Mouse (Mus musculus): Measurements from ENCODE around the gene Tgif1. TPM values are rescaled to one million over a fixed set of nuclear protein-coding genes. Genes with fewer than 3 reads are reported as not detected.

Gene Tgif1
- total and polyA plus RNA-seq, 3 experiments, result 44.5 to 74.4 (median 70.6) TPM

DNA sequence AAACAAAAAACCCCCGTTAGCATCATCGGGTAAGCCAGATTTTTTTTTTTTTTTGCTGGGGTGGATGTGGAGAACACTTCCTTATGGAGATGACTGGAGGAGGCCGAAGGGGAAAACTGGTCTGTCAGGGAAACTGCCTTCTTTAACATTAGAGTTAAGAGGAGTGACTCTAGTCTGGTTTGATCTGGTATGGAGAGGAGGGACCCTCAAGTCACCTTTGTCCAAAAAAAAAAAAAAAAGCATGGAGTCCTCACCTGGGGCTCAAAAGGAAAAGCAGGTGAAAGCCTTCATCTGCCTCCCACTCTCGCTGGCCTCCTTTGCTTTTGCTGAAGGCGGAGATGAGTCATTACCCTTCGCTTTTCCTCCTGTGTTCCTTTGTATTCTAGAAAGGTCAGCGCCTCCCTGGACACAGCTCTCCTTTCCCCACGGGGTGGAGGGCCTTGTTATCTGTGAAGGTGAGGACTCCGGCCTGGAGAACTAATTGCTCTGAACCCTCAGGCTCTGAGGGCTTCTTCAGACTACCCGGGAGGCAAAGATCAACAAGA lies 11.8 kb upstream of the Tgif1 start:
- no peak overlapping the region for H3K27ac ChIP-seq (ENCODE audit: insufficient read depth, low read depth)
- no peaks in the 10 kb centered on the region; the same call in none of the 2 replicates for H3K79me2 ChIP-seq (replicated peaks; ENCODE audit: control insufficient read depth, extremely low read depth, insufficient read depth, poor library complexity, severe bottlenecking)
- DNase-seq (ENCODE audit: extremely low read depth), result no peak
- dilution Hi-C loops (cut with MboI; ENCODE audit: extremely low pct_ligation_motif_present, extremely low pct_unique_long_range_greater_than_20kb, low sequenced_read_pairs) (no loop called here), in situ Hi-C loops (cut with MboI; ENCODE audit: low pct_ligation_motif_present, low pct_unique_long_range_greater_than_20kb, low sequenced_read_pairs) (no loop called here)
- no peaks in the 10 kb centered on the region for H3K27me3 ChIP-seq (replicated peaks)
- no peak for TF ChIP-seq IRF4 (IDR thresholded peaks at IDR 0.05; ENCODE audit: low read depth, low read length)
- TF ChIP-seq BHLHE40 (IDR thresholded peaks at IDR 0.05; ENCODE audit: low read depth, low read length), result no peak
- TF ChIP-seq UBTF (IDR thresholded peaks at IDR 0.05; ENCODE audit: low read depth, low read length), result no peak
- no peak for TF ChIP-seq ZC3H11A (IDR thresholded peaks at IDR 0.05; ENCODE audit: low read depth, low read length)
- no peak for TF ChIP-seq RCOR1 (conservative IDR thresholded peaks at IDR 0.05; ENCODE audit: low read depth, low read length)
- no peak for TF ChIP-seq RAD21 (IDR thresholded peaks at IDR 0.05; ENCODE audit: low read depth, low read length)
- TF ChIP-seq USF1 (IDR thresholded peaks at IDR 0.05; ENCODE audit: low read depth, low read length), result no peak
- TF ChIP-seq NRF1 (IDR thresholded peaks at IDR 0.05; ENCODE audit: low read depth, low read length), result no peak
- TF ChIP-seq CHD1 (IDR thresholded peaks at IDR 0.05; ENCODE audit: low read depth, low read length), result no peak
- no peak for TF ChIP-seq USF2 (conservative IDR thresholded peaks at IDR 0.05; ENCODE audit: low read depth, low read length)
- TF ChIP-seq SIN3A (IDR thresholded peaks at IDR 0.05; ENCODE audit: low read length), result no peak
- no peak for TF ChIP-seq GABPA (IDR thresholded peaks at IDR 0.05; ENCODE audit: insufficient replicate concordance, low read depth, low read length)
- TF ChIP-seq CTCF (conservative IDR thresholded peaks at IDR 0.05 in 1 of 2, IDR thresholded peaks at IDR 0.05 in 1 of 2; ENCODE audit: low read depth in 2 of 2, low read length in 2 of 2), result no peak
- no peak overlapping the region for H3K4me2 ChIP-seq (ENCODE audit: insufficient read depth, low read depth, poor library complexity, severe bottlenecking)
- peaks cover 31 to 70% of the 10 kb centered on the region in 2 experiments for H3K36me3 ChIP-seq (replicated peaks in 1 of 2; ENCODE audit: control insufficient read depth in 1 of 2, insufficient read depth in 1 of 2, low read length in 1 of 2)
- no peak overlapping the region for H3K4me3 ChIP-seq (replicated peaks in 1 of 3; ENCODE audit: low read depth in 2 of 3, low read length in 2 of 3, poor library complexity in 1 of 3)
- peaks cover 13 to 29% of the 10 kb centered on the region in 2 experiments for H3K4me1 ChIP-seq (ENCODE audit: control insufficient read depth in 1 of 2, insufficient read depth in 2 of 2)
- no peak overlapping the region for H3K9ac ChIP-seq (ENCODE audit: insufficient read depth, low read depth)
- H3K9me3 ChIP-seq (replicated peaks; ENCODE audit: low read length), result peaks cover 11% of the 10 kb centered on the region

DNA sequence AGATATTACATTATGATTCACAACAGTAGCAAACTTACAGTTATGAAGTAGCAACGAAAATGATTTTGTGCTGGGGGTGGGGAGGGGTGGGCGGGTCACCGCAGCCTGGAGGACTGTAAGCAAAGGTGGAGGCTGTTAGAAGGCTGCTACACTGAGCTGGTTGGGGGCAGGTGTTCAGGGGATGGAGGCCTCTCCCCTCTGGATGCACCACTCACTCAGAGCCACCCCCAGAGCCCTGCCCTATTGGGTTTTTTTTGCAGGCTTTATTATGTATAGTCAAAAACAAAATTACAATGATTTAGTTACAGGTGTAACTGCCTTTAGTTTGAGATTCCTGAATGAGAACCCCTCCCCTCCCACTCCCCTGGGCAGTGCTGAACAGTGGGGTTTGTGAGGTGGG lies 11.3 kb upstream of the Tgif1 start:
- Histone ChIP-seq H3K9ac (ENCODE audit: insufficient read depth, low read depth) (no peak overlapping the region), H3K27me3 (replicated peaks) (no peaks in the 10 kb centered on the region), H3K4me2 (ENCODE audit: insufficient read depth, low read depth, poor library complexity, severe bottlenecking) (no peak overlapping the region), H3K9me3 (replicated peaks; ENCODE audit: low read length) (peaks cover 9% of the 10 kb centered on the region), H3K79me2 (replicated peaks; ENCODE audit: control insufficient read depth, extremely low read depth, insufficient read depth, poor library complexity, severe bottlenecking) (no peaks in the 10 kb centered on the region; the same call in none of the 2 replicates), H3K4me3 (replicated peaks in 1 of 3; ENCODE audit: low read depth in 2 of 3, low read length in 2 of 3, poor library complexity in 1 of 3) (no peak overlapping the region), H3K4me1 (ENCODE audit: control insufficient read depth in 1 of 2, insufficient read depth in 2 of 2) (peaks cover 13 to 28% of the 10 kb centered on the region in 2 experiments), H3K27ac (ENCODE audit: insufficient read depth, low read depth) (no peak overlapping the region), H3K36me3 (replicated peaks in 1 of 2; ENCODE audit: control insufficient read depth in 1 of 2, insufficient read depth in 1 of 2, low read length in 1 of 2) (peaks cover 35 to 71% of the 10 kb centered on the region in 2 experiments)
- DNase-seq (ENCODE audit: extremely low read depth), result no peak
- dilution Hi-C loops (cut with MboI; ENCODE audit: extremely low pct_ligation_motif_present, extremely low pct_unique_long_range_greater_than_20kb, low sequenced_read_pairs), result no loop called here
- in situ Hi-C loops (cut with MboI; ENCODE audit: low pct_ligation_motif_present, low pct_unique_long_range_greater_than_20kb, low sequenced_read_pairs), result no loop called here
- TF ChIP-seq MAFK (IDR thresholded peaks at IDR 0.05; ENCODE audit: insufficient replicate concordance, low read length) (no peak), MYC (IDR thresholded peaks at IDR 0.05; ENCODE audit: low read depth, low read length) (no peak), CTCF (conservative IDR thresholded peaks at IDR 0.05 in 1 of 2, IDR thresholded peaks at IDR 0.05 in 1 of 2; ENCODE audit: low read depth in 2 of 2, low read length in 2 of 2) (no peak), ELF1 (IDR thresholded peaks at IDR 0.05; ENCODE audit: low read depth, low read length) (no peak), POLR2AphosphoS2 (IDR thresholded peaks at IDR 0.05; ENCODE audit: low read depth, low read length) (no peak), PAX5 (IDR thresholded peaks at IDR 0.05; ENCODE audit: low read length) (no peak), NRF1 (IDR thresholded peaks at IDR 0.05; ENCODE audit: low read depth, low read length) (no peak), SMC3 (IDR thresholded peaks at IDR 0.05; ENCODE audit: low read depth, low read length) (no peak), SIN3A (IDR thresholded peaks at IDR 0.05; ENCODE audit: low read length) (no peak), USF2 (conservative IDR thresholded peaks at IDR 0.05; ENCODE audit: low read depth, low read length) (no peak), JUN (IDR thresholded peaks at IDR 0.05; ENCODE audit: insufficient read depth, low read depth, low read length) (no peak)

All from CH12.LX (cell line).